9 mouse cellular contexts compared by ENCODE assay signal in genomic region chr16:39316752-39317594, GRCm38 (mm10).
DNase-seq lines count a peak whose midpoint lies in the region; ATAC-seq and TF ChIP-seq lines count a peak whose summit lies in the region.
"Had no signal": no experiment of that assay in that cellular context is flagged by ENCODE, and none has a peak within 500 bp of the region (broad histone marks: within the 10 kb centered on the region; RNA-seq: fewer than 3 reads in every experiment).

No protein-coding gene starts in this region.

- peak; percentile 56 for DNase-seq in 416B (ENCODE audit: low read depth)
- DNase-seq in Muller cell, postnatal 12 days (ENCODE audit: inconsistent ontology term): peak; percentile 57
- DNase-seq in cerebellum, postnatal 10 days: peak; percentile 94
- DNase-seq in frontal cortex, postnatal 25 days (ENCODE audit: low spot score in 2 of 2): peak; percentile 71 to 78
- DNase-seq in kidney, postnatal 4 days: peak; percentile 74 to 77
- DNase-seq in liver, postnatal 0 days: peak; percentile 29
- peak; percentile 92 to 94 for DNase-seq in right cerebral cortex, postnatal 10 days (ENCODE audit: low spot score in 2 of 2)
- DNase-seq in thymus, adult 18-20 months: no peak

- no peaks in the 10 kb centered on the region for H3K4me1 ChIP-seq in liver, postnatal 0 days (ENCODE audit: insufficient read depth)
- H3K4me1 ChIP-seq: embryonic facial prominence, embryonic 13.5 days had no signal

- ATAC-seq in liver, postnatal 0 days: no peak

- peak; percentile 45 for TF ChIP-seq CTCF in liver, postnatal 0 days (IDR thresholded peaks at IDR 0.05; ENCODE audit: low read depth)

- H3K4me2 ChIP-seq in liver, postnatal 0 days (ENCODE audit: low read depth, low read length): no peak overlapping the region
- H3K4me2 ChIP-seq: embryonic facial prominence, embryonic 13.5 days had no signal

- no peaks in the 10 kb centered on the region for H3K27me3 ChIP-seq in liver, postnatal 0 days (ENCODE audit: insufficient read depth, low read length)
- H3K27me3 ChIP-seq: embryonic facial prominence, embryonic 13.5 days had no signal

- no peaks in the 10 kb centered on the region for H3K9me3 ChIP-seq in liver, postnatal 0 days (ENCODE audit: low read length)
- H3K9me3 ChIP-seq: embryonic facial prominence, embryonic 13.5 days had no signal

- no peak overlapping the region for H3K27ac ChIP-seq in liver, postnatal 0 days (ENCODE audit: low read depth)
- H3K27ac ChIP-seq: embryonic facial prominence, embryonic 13.5 days had no signal

- no peak overlapping the region for H3K4me3 ChIP-seq in liver, postnatal 0 days (ENCODE audit: low read depth, low read length)
- H3K4me3 ChIP-seq: embryonic facial prominence, embryonic 13.5 days had no signal

- 23% methylated on average over 15 of the region's 15 CpGs for whole genome bisulfite sequencing in liver, postnatal 0 days (ENCODE audit: insufficient replicate concordance)

- no peak overlapping the region for H3K9ac ChIP-seq in liver, postnatal 0 days (replicated peaks)
- H3K9ac ChIP-seq: embryonic facial prominence, embryonic 13.5 days had no signal

- TF ChIP-seq EP300 in liver, postnatal 0 days (IDR thresholded peaks at IDR 0.05; ENCODE audit: low read depth): no peak

- H3K36me3 ChIP-seq in liver, postnatal 0 days (replicated peaks; ENCODE audit: insufficient read depth, low read length): no peaks in the 10 kb centered on the region
- H3K36me3 ChIP-seq: embryonic facial prominence, embryonic 13.5 days had no signal

Comparison
In these comparisons a context has a peak if more than half of its experiments do, and no peak if none do; other contexts are left out.
1. DNase-seq: peak in 416B (single experiment), Muller cell, postnatal 12 days (single experiment), cerebellum, postnatal 10 days (2 of 2), frontal cortex, postnatal 25 days (2 of 2), kidney, postnatal 4 days (2 of 2), liver, postnatal 0 days (single experiment) and right cerebral cortex, postnatal 10 days (2 of 2); none in thymus, adult 18-20 months (0 of 2).